Mouse (Mus musculus): ENCODE results near the gene Cdkn2c. TPM values are rescaled to one million over a fixed set of nuclear protein-coding genes. Genes with fewer than 3 reads are reported as not detected.

The Cdkn2c gene
- total and polyA plus RNA-seq, 2 experiments from 2014 or later = 16.6 to 25.5 TPM

DNA sequence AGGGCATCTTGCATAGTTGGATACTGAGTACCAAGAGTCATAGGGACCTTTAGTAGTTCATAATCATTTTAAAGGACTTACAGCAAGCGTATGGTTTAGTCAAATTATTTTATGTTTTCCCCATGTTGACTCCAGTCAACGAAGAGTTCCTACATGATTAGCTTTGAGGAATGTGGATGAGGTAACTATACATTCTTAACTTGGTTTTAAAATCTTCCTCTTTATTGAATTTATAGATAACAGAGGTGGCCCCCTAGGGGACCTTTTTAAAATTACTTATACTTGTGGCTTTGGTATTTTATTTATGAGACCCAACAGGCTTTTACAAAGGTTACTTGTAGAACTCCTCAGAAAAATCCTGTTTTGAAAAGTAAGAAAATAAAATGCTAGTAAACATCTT lies 3.2 kb upstream of the Cdkn2c start:
- Histone ChIP-seq H3K4me1 (ENCODE audit: control insufficient read depth, insufficient read depth) (peaks cover 5% of the 10 kb centered on the region; the same call in 1 of the 2 replicates), H3K9ac (replicated peaks; ENCODE audit: low read depth, low read length) (no peak overlapping the region), H3K9me3 (replicated peaks; ENCODE audit: control insufficient read depth, low read length) (no peaks in the 10 kb centered on the region), H3K27ac (ENCODE audit: low read depth) (no peak overlapping the region), H3K4me3 (ENCODE audit: low read depth, low read length) (no peak overlapping the region), H3K4me2 (ENCODE audit: low read depth, low read length) (no peak overlapping the region), H3K27me3 (ENCODE audit: control insufficient read depth, insufficient read depth, low read length) (no peaks in the 10 kb centered on the region), H3K36me3 (replicated peaks; ENCODE audit: control insufficient read depth, insufficient read depth, low read length) (no peaks in the 10 kb centered on the region)
- DNase-seq (ENCODE audit: low spot score) = no peak
- TF ChIP-seq CTCF (IDR thresholded peaks at IDR 0.05; ENCODE audit: low read depth) (no peak), EP300 (IDR thresholded peaks at IDR 0.05; ENCODE audit: low read depth) (no peak)
- ATAC-seq (ENCODE audit: insufficient read depth, low read depth) = no peak
- WGBS = 67% methylated on average over 2 of the region's 2 CpGs

DNA sequence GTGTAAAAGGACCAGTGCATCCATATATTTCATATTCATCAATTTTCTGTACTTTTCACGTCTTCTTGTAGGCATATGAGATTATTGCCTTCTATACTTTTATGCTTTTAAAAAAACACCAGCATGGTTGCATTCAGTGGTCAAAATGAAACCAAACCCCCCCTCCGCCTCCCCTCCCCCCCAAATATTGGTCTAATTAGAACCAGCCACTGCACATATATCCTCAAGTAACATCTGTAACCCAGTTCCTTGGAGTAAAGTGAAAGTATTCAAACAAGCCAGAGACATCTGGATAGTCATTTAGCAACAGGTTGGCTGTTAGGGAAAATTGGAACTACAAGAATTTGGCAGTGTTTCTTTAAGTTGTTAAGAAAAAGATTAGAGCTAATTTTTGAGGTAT lies 529 bp upstream of the Cdkn2c start:
- H3K4me2 ChIP-seq (ENCODE audit: low read depth, low read length) = peak overlapping the region; percentile 88
- H3K9me3 ChIP-seq (replicated peaks; ENCODE audit: control insufficient read depth, low read length) = no peaks in the 10 kb centered on the region
- H3K36me3 ChIP-seq (replicated peaks; ENCODE audit: control insufficient read depth, insufficient read depth, low read length) = no peaks in the 10 kb centered on the region
- no peak for ATAC-seq (ENCODE audit: insufficient read depth, low read depth)
- H3K27ac ChIP-seq (ENCODE audit: low read depth) = peak overlapping the region; percentile 100
- peak overlapping the region; percentile 97 for H3K9ac ChIP-seq (replicated peaks; ENCODE audit: low read depth, low read length)
- peak overlapping the region; percentile 98 for H3K4me3 ChIP-seq (ENCODE audit: low read depth, low read length)
- no peaks in the 10 kb centered on the region for H3K27me3 ChIP-seq (ENCODE audit: control insufficient read depth, insufficient read depth, low read length)
- TF ChIP-seq CTCF (IDR thresholded peaks at IDR 0.05; ENCODE audit: low read depth) (no peak), EP300 (IDR thresholded peaks at IDR 0.05; ENCODE audit: low read depth) (no peak)
- 55% methylated on average over 2 of the region's 2 CpGs for WGBS
- H3K4me1 ChIP-seq (ENCODE audit: control insufficient read depth, insufficient read depth) = peaks cover 13% of the 10 kb centered on the region
- no peak for DNase-seq (ENCODE audit: low spot score)

DNA sequence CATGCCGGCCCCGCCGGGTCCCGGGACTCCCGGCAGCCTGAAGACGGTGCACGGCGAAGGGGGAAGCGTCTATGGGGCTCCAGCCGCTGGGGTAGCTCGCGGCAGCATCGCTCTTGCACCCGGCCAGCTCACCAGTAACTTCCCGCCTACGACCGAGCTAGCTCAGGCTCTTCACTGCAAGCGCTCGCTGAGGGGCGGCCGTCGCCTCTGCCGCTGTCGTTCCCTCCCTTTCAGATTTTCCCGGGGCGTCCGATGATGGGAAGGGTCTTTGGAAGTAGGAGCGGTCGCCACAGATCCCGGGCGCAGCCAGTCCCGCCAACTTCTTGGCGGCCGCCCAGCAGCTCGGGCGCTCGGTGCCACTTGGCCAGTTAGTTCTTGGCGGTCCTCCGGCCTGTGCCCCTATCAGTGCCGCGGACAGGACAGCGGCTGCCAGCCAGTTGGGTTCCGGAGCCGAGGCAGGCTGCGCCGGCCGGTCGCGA lies 968 bp downstream of the Cdkn2c start:
- Histone ChIP-seq H3K36me3 (replicated peaks; ENCODE audit: control insufficient read depth, insufficient read depth, low read length) (no peaks in the 10 kb centered on the region), H3K9me3 (replicated peaks; ENCODE audit: control insufficient read depth, low read length) (no peaks in the 10 kb centered on the region), H3K27ac (ENCODE audit: low read depth) (peak overlapping the region; percentile 100), H3K4me2 (ENCODE audit: low read depth, low read length) (peak overlapping the region; percentile 88), H3K27me3 (ENCODE audit: control insufficient read depth, insufficient read depth, low read length) (no peaks in the 10 kb centered on the region), H3K4me1 (ENCODE audit: control insufficient read depth, insufficient read depth) (peaks cover 13% of the 10 kb centered on the region), H3K9ac (replicated peaks; ENCODE audit: low read depth, low read length) (peak overlapping the region; percentile 97), H3K4me3 (ENCODE audit: low read depth, low read length) (peak overlapping the region; percentile 98)
- under 1% methylated on average over 49 of the region's 49 CpGs for WGBS
- DNase-seq (ENCODE audit: low spot score) (peak; percentile 16), ATAC-seq (ENCODE audit: insufficient read depth, low read depth) (peak; percentile 45)
- TF ChIP-seq EP300 (IDR thresholded peaks at IDR 0.05; ENCODE audit: low read depth) (no peak), CTCF (IDR thresholded peaks at IDR 0.05; ENCODE audit: low read depth) (no peak)

DNA sequence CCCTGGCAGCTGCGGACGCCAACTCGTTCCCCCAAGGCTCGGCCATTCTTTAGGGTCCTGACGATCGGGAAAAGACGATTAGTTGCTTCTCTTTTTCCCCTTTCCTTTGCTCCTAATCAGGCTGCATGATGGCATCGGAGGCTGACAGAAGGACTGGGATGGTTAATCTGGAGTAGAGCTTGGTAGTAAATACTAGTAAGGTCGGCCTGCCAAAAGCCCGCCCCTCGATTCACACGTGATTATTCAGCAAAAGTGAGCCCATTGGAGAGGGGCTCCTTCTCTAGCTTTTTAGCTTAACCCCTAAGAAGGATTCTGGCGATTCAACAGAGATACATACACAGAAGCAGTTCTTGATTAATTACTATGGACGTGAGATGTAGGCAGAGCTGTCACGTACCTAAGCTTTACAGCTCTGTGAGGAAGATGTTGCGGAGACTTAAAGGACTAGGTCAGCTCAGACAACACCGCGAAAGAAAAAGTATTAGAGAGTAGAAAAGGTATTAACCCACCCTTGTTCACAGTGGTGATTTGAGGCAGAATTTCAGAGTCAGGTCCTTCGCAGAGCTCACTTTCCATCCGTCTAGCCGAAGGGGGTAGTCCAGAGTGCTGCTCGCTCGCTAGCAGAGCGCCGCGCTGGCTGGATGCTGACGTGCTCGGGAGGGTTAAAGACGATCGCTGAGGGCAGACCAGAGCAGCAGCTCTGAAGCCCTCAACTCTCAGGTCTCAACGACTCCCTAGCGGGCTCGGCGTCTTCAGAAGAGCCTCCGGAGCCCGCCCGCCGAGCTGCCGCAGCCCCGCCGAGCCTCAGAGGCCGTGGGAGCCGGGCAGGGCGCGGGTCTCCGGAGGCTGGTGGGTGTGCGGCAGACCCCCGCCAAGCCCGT lies 1.6 kb downstream of the Cdkn2c start:
- Histone ChIP-seq H3K4me3 (ENCODE audit: low read depth, low read length) (peak overlapping the region; percentile 98), H3K27me3 (ENCODE audit: control insufficient read depth, insufficient read depth, low read length) (no peaks in the 10 kb centered on the region), H3K4me1 (ENCODE audit: control insufficient read depth, insufficient read depth) (peaks cover 13% of the 10 kb centered on the region), H3K27ac (ENCODE audit: low read depth) (peak overlapping the region; percentile 100), H3K9ac (replicated peaks; ENCODE audit: low read depth, low read length) (peak overlapping the region; percentile 97), H3K9me3 (replicated peaks; ENCODE audit: control insufficient read depth, low read length) (no peaks in the 10 kb centered on the region), H3K4me2 (ENCODE audit: low read depth, low read length) (peak overlapping the region; percentile 88), H3K36me3 (replicated peaks; ENCODE audit: control insufficient read depth, insufficient read depth, low read length) (no peaks in the 10 kb centered on the region)
- TF ChIP-seq CTCF (IDR thresholded peaks at IDR 0.05; ENCODE audit: low read depth) (no peak), EP300 (IDR thresholded peaks at IDR 0.05; ENCODE audit: low read depth) (no peak)
- WGBS = under 1% methylated on average over 39 of the region's 49 CpGs
- ATAC-seq (ENCODE audit: insufficient read depth, low read depth) = peak; percentile 39
- DNase-seq (ENCODE audit: low spot score) = peak; percentile 67

DNA sequence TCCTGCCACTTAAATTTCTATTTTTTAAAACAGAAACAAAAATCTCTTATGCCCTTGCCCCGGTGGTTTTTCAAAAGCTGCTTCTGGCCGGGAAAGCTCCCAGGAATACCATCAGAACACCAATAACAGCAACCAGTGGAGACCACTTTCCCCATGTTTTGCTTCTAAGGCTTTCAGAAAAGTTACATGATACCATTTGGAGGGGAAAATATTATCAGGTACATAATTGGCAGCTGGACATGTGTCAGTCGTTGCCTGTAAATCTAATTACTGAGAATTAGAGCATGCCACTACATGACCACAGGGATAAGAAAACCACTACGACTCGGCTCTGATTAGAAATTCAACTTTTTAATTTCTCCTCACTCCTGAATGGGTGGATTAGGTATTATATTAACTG lies 2.9 kb downstream of the Cdkn2c start:
- TF ChIP-seq EP300 (IDR thresholded peaks at IDR 0.05; ENCODE audit: low read depth) (no peak), CTCF (IDR thresholded peaks at IDR 0.05; ENCODE audit: low read depth) (no peak)
- no peaks in the 10 kb centered on the region for H3K27me3 ChIP-seq (ENCODE audit: control insufficient read depth, insufficient read depth, low read length)
- no peak for ATAC-seq (ENCODE audit: insufficient read depth, low read depth)
- H3K9ac ChIP-seq (replicated peaks; ENCODE audit: low read depth, low read length) = no peak overlapping the region; the same call in 1 of the 2 replicates
- no peak overlapping the region for H3K27ac ChIP-seq (ENCODE audit: low read depth)
- H3K9me3 ChIP-seq (replicated peaks; ENCODE audit: control insufficient read depth, low read length) = no peaks in the 10 kb centered on the region
- 47% methylated on average over 5 of the region's 5 CpGs for WGBS
- peak overlapping the region; percentile 88 for H3K4me2 ChIP-seq (ENCODE audit: low read depth, low read length)
- no peak for DNase-seq (ENCODE audit: low spot score)
- H3K4me1 ChIP-seq (ENCODE audit: control insufficient read depth, insufficient read depth) = peaks cover 13% of the 10 kb centered on the region
- peak overlapping the region; percentile 98 for H3K4me3 ChIP-seq (ENCODE audit: low read depth, low read length)
- no peaks in the 10 kb centered on the region for H3K36me3 ChIP-seq (replicated peaks; ENCODE audit: control insufficient read depth, insufficient read depth, low read length)
